Mouse (Mus musculus): ENCODE data around the gene Cyp24a1.

GRCm38 (mm10) chr2:170497091-170497566 lies at the start of gene Cyp24a1:
- TF ChIP-seq CTCF (IDR thresholded peaks at IDR 0.05) (peak; percentile 65), EP300 (IDR thresholded peaks at IDR 0.05) (no peak)
